Mouse (Mus musculus) G1E (cell line): Measurements from ENCODE around the gene Vps4a.
"Not testable (repeated sequence)": the region's sequence is repeated elsewhere in the genome, so short reads cannot be mapped to it uniquely, and the experiment has no call there.

Experiments
- CTCF ChIP-seq: IDR thresholded peaks from 2 replicates; pipeline ENCODE4 v1.5.1; 2012; ENCODE audit warnings: low read depth, low read length, inconsistent platforms, mixed read lengths
- GATA1 ChIP-seq: IDR thresholded peaks from 2 replicates; pipeline ENCODE4 v1.6.1; 2012; ENCODE audit warnings: borderline replicate concordance, low read length, inconsistent platforms, mixed read lengths
- POLR2AphosphoS5 ChIP-seq: IDR thresholded peaks from 2 replicates; pipeline ENCODE4 v1.6.1; 2012; ENCODE audit warnings: low read depth, low read length, inconsistent platforms; ENCODE audit not compliant: insufficient replicate concordance
- TAL1 ChIP-seq: conservative IDR thresholded peaks from 2 replicates; pipeline ENCODE4 v1.6.1; 2012; ENCODE audit warnings: low read depth, low read length, inconsistent platforms, mixed read lengths

DNA sequence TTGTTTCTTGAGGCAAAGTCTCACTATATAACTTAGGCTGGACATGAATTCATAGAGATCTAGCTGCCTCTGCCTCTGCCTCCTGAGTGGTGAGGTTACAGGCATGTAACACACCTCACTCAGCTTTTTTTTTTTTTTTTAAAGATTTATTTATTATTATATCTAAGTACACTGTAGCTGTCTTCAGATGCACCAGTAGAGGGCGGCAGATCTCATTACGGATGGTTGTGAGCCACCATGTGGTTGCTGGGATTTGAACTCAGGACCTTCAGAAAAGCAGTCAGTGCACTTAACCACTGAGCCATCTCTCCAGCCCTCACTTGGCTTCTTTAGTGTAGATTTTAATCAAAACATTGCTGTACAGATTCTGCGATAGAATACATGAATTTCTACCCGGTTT lies 34.7 kb upstream of the Vps4a start:
- TF ChIP-seq CTCF, TAL1, GATA1, POLR2AphosphoS5: not testable (repeated sequence)
